Mouse (Mus musculus): ENCODE results near the gene Kcnj10. TPM values are rescaled to one million over a fixed set of nuclear protein-coding genes. Genes with fewer than 3 reads are reported as not detected.

Gene Kcnj10
- polyA plus RNA-seq, 1 experiment from 2014 or later: not detected

GRCm38 (mm10) chr1:172337411-172338185, 3.4 kb upstream of the Kcnj10 start:
- H3K27me3 ChIP-seq (ENCODE audit: control insufficient read depth, insufficient read depth, low read length): peaks cover 68% of the 10 kb centered on the region
- no peak overlapping the region for H3K27ac ChIP-seq (replicated peaks in 1 of 2; ENCODE audit: control insufficient read depth in 1 of 2, insufficient read depth in 1 of 2, low read depth in 2 of 2, low read length in 2 of 2)
- no peak overlapping the region for H3K9ac ChIP-seq (ENCODE audit: low read length)
- no peak overlapping the region for H3K4me3 ChIP-seq (ENCODE audit: control insufficient read depth in 1 of 2, insufficient read depth in 1 of 2, low read depth in 1 of 2, low read length in 2 of 2)
- peaks cover 4 to 10% of the 10 kb centered on the region in 2 experiments; a peak in 2 of 4 replicates for H3K4me1 ChIP-seq (ENCODE audit: control insufficient read depth in 2 of 2, insufficient read depth in 2 of 2, low read length in 2 of 2)
- H3K4me2 ChIP-seq (ENCODE audit: low read length): no peak overlapping the region
- no peak for ATAC-seq (ENCODE audit: insufficient number of reproducible peaks, insufficient read depth, low FRiP score, low read depth)
- WGBS: 30% methylated on average over 2 of the region's 2 CpGs
- H3K9me3 ChIP-seq (ENCODE audit: control insufficient read depth, low read length): no peaks in the 10 kb centered on the region
- no peaks in the 10 kb centered on the region for H3K36me3 ChIP-seq (ENCODE audit: control insufficient read depth, insufficient read depth, low read length)

DNA sequence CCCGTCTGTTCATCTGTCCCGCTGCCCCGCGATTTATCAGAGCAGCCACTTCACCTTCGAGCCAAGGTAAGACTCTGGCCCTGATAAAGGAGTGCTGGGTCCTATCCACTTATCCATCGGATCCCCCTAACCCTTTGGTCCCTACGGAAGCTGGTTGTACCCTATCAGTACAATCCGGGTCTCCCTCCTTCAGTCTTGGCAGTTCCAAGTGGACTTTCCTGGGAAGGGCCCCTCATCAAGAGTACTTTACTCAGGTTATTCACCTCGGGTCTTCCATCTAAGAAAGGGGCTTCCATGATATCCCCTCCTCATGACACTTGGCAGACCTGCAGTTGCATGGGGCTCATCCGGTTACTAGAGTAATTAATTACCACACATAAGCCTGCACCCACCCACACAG, 376 bp downstream of the Kcnj10 start:
- peak overlapping the region; percentile 41 to 43; a peak in 2 of 4 replicates for H3K4me3 ChIP-seq (ENCODE audit: control insufficient read depth in 1 of 2, insufficient read depth in 1 of 2, low read depth in 1 of 2, low read length in 2 of 2)
- H3K9me3 ChIP-seq (ENCODE audit: control insufficient read depth, low read length): no peaks in the 10 kb centered on the region
- no peak; the same call in 1 of the 2 replicates for ATAC-seq (ENCODE audit: insufficient number of reproducible peaks, insufficient read depth, low FRiP score, low read depth)
- H3K27ac ChIP-seq (replicated peaks in 1 of 2; ENCODE audit: control insufficient read depth in 1 of 2, insufficient read depth in 1 of 2, low read depth in 2 of 2, low read length in 2 of 2): no peak overlapping the region
- peaks cover 65% of the 10 kb centered on the region for H3K27me3 ChIP-seq (ENCODE audit: control insufficient read depth, insufficient read depth, low read length)
- 7% methylated on average over 10 of the region's 10 CpGs for WGBS
- H3K36me3 ChIP-seq (ENCODE audit: control insufficient read depth, insufficient read depth, low read length): no peaks in the 10 kb centered on the region
- H3K4me1 ChIP-seq (ENCODE audit: control insufficient read depth in 2 of 2, insufficient read depth in 2 of 2, low read length in 2 of 2): peaks cover 4 to 10% of the 10 kb centered on the region in 2 experiments; a peak in 2 of 4 replicates
- H3K9ac ChIP-seq (ENCODE audit: low read length): peak overlapping the region; percentile 42; the same call in 1 of the 2 replicates
- H3K4me2 ChIP-seq (ENCODE audit: low read length): peak overlapping the region; percentile 68

GRCm38 (mm10) chr1:172342729-172343128, 1.7 kb downstream of the Kcnj10 start:
- Histone ChIP-seq H3K36me3 (ENCODE audit: control insufficient read depth, insufficient read depth, low read length) (no peaks in the 10 kb centered on the region), H3K4me3 (ENCODE audit: control insufficient read depth in 1 of 2, insufficient read depth in 1 of 2, low read depth in 1 of 2, low read length in 2 of 2) (no peak overlapping the region), H3K4me1 (ENCODE audit: control insufficient read depth in 2 of 2, insufficient read depth in 2 of 2, low read length in 2 of 2) (peaks cover 4 to 10% of the 10 kb centered on the region in 2 experiments; a peak in 2 of 4 replicates), H3K27ac (replicated peaks in 1 of 2; ENCODE audit: control insufficient read depth in 1 of 2, insufficient read depth in 1 of 2, low read depth in 2 of 2, low read length in 2 of 2) (no peak overlapping the region), H3K27me3 (ENCODE audit: control insufficient read depth, insufficient read depth, low read length) (peaks cover 61% of the 10 kb centered on the region), H3K4me2 (ENCODE audit: low read length) (no peak overlapping the region), H3K9ac (ENCODE audit: low read length) (no peak overlapping the region), H3K9me3 (ENCODE audit: control insufficient read depth, low read length) (no peaks in the 10 kb centered on the region)
- ATAC-seq (ENCODE audit: insufficient number of reproducible peaks, insufficient read depth, low FRiP score, low read depth): no peak
- 92% methylated on average over 3 of the region's 3 CpGs for whole genome bisulfite sequencing

DNA sequence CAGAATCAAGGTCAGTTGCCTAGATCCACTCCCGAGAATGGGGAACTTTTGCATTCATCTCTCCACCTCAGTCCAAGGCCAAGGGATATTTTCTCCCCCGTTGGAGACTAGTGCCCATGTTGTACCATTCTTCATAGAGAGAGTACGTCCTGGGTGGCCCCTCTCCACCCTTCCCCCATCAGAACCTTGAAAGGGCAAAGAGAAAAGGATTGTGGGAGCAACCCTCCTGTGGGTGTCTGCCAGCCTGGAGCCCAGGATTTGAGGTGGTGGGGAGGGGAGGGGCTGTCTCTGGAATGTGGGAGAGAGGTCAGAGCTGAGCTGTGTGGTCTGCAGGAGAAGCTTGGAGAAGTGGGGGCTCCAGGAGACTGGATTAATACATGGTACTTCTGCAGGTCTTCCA, 2.9 kb downstream of the Kcnj10 start:
- H3K9ac ChIP-seq (ENCODE audit: low read length): no peak overlapping the region
- no peak overlapping the region for H3K4me2 ChIP-seq (ENCODE audit: low read length)
- no peak overlapping the region for H3K27ac ChIP-seq (replicated peaks in 1 of 2; ENCODE audit: control insufficient read depth in 1 of 2, insufficient read depth in 1 of 2, low read depth in 2 of 2, low read length in 2 of 2)
- ATAC-seq (ENCODE audit: insufficient number of reproducible peaks, insufficient read depth, low FRiP score, low read depth): no peak
- H3K4me3 ChIP-seq (ENCODE audit: control insufficient read depth in 1 of 2, insufficient read depth in 1 of 2, low read depth in 1 of 2, low read length in 2 of 2): no peak overlapping the region
- H3K36me3 ChIP-seq (ENCODE audit: control insufficient read depth, insufficient read depth, low read length): no peaks in the 10 kb centered on the region
- H3K27me3 ChIP-seq (ENCODE audit: control insufficient read depth, insufficient read depth, low read length): peaks cover 60% of the 10 kb centered on the region
- H3K4me1 ChIP-seq (ENCODE audit: control insufficient read depth in 2 of 2, insufficient read depth in 2 of 2, low read length in 2 of 2): peaks cover 4 to 10% of the 10 kb centered on the region in 2 experiments; a peak in 2 of 4 replicates
- H3K9me3 ChIP-seq (ENCODE audit: control insufficient read depth, low read length): no peaks in the 10 kb centered on the region
- WGBS: 49% methylated on average over 3 of the region's 3 CpGs

- no peak overlapping the region for H3K9ac ChIP-seq (ENCODE audit: low read length)
- no peaks in the 10 kb centered on the region for H3K36me3 ChIP-seq (ENCODE audit: control insufficient read depth, insufficient read depth, low read length)
- ATAC-seq (ENCODE audit: insufficient number of reproducible peaks, insufficient read depth, low FRiP score, low read depth): no peak
- H3K27me3 ChIP-seq (ENCODE audit: control insufficient read depth, insufficient read depth, low read length): peaks cover 53% of the 10 kb centered on the region
- H3K4me3 ChIP-seq (ENCODE audit: control insufficient read depth in 1 of 2, insufficient read depth in 1 of 2, low read depth in 1 of 2, low read length in 2 of 2): no peak overlapping the region
- 78% methylated on average over 7 of the region's 7 CpGs for WGBS
- H3K4me2 ChIP-seq (ENCODE audit: low read length): no peak overlapping the region
- H3K9me3 ChIP-seq (ENCODE audit: control insufficient read depth, low read length): no peaks in the 10 kb centered on the region
- H3K4me1 ChIP-seq (ENCODE audit: control insufficient read depth in 2 of 2, insufficient read depth in 2 of 2, low read length in 2 of 2): peaks cover 4 to 10% of the 10 kb centered on the region in 2 experiments; a peak in 2 of 4 replicates
- H3K27ac ChIP-seq (replicated peaks in 1 of 2; ENCODE audit: control insufficient read depth in 1 of 2, insufficient read depth in 1 of 2, low read depth in 2 of 2, low read length in 2 of 2): no peak overlapping the region
Measured at GRCm38 (mm10) chr1:172344820-172345219, 3.8 kb downstream of the Kcnj10 start.

DNA sequence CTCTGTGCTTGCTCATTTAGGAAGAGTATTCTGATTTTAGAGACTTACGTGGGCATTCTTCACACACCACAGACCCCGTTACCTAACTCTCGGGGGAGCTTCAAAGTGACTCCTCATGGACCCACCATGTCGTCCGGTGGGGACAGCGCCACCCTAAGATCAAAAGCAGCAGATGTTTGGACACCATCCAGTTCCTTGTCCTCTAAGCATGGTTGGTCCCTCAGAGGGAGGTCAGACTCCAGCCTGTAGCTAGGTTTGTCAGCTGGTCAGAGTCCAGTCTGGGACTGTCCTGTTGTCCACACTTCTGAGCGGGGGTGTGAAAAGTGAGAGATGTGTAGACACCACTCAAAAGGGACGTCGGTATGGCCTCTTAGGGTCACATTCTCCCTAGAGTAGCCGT, 5.7 kb downstream of the Kcnj10 start:
- H3K27me3 ChIP-seq (ENCODE audit: control insufficient read depth, insufficient read depth, low read length): peaks cover 47% of the 10 kb centered on the region
- WGBS: 72% methylated on average over 10 of the region's 10 CpGs

DNA sequence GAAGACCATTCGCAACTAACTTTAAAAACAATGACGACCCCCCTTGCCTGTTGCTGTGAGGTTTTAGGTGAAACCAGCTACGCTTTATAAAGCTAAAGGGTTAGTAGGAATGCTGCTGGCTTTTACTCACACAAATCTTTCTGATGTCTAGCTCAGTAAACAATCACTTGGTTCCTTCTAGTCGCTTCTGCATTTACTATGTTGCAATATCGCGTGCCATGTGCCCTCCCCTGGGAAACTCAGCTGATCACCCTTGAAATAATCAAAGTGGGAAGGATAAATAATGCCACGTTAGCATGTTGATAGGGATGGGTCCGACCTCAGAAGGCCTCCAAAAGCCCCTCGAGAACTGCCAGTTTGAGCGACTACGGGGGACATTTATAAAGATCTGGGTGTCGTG, 6.4 kb downstream of the Kcnj10 start:
- Histone ChIP-seq H3K4me2 (ENCODE audit: low read length) (no peak overlapping the region), H3K4me3 (ENCODE audit: control insufficient read depth in 1 of 2, insufficient read depth in 1 of 2, low read depth in 1 of 2, low read length in 2 of 2) (no peak overlapping the region), H3K4me1 (ENCODE audit: control insufficient read depth in 2 of 2, insufficient read depth in 2 of 2, low read length in 2 of 2) (peaks cover 8 to 10% of the 10 kb centered on the region in 2 experiments; a peak in 3 of 4 replicates), H3K9me3 (ENCODE audit: control insufficient read depth, low read length) (no peaks in the 10 kb centered on the region), H3K27ac (replicated peaks in 1 of 2; ENCODE audit: control insufficient read depth in 1 of 2, insufficient read depth in 1 of 2, low read depth in 2 of 2, low read length in 2 of 2) (no peak overlapping the region), H3K9ac (ENCODE audit: low read length) (no peak overlapping the region), H3K36me3 (ENCODE audit: control insufficient read depth, insufficient read depth, low read length) (no peaks in the 10 kb centered on the region), H3K27me3 (ENCODE audit: control insufficient read depth, insufficient read depth, low read length) (peaks cover 46% of the 10 kb centered on the region)
- 84% methylated on average over 12 of the region's 12 CpGs for WGBS
- ATAC-seq (ENCODE audit: insufficient number of reproducible peaks, insufficient read depth, low FRiP score, low read depth): no peak

More for the DNA sequence above, 5.7 kb downstream of the Kcnj10 start:
- ATAC-seq (ENCODE audit: insufficient number of reproducible peaks, insufficient read depth, low FRiP score, low read depth): no peak
- Histone ChIP-seq H3K4me1 (ENCODE audit: control insufficient read depth in 2 of 2, insufficient read depth in 2 of 2, low read length in 2 of 2) (peaks cover 8 to 10% of the 10 kb centered on the region in 2 experiments; a peak in 3 of 4 replicates), H3K36me3 (ENCODE audit: control insufficient read depth, insufficient read depth, low read length) (no peaks in the 10 kb centered on the region), H3K9ac (ENCODE audit: low read length) (no peak overlapping the region), H3K27ac (replicated peaks in 1 of 2; ENCODE audit: control insufficient read depth in 1 of 2, insufficient read depth in 1 of 2, low read depth in 2 of 2, low read length in 2 of 2) (no peak overlapping the region), H3K4me2 (ENCODE audit: low read length) (no peak overlapping the region), H3K4me3 (ENCODE audit: control insufficient read depth in 1 of 2, insufficient read depth in 1 of 2, low read depth in 1 of 2, low read length in 2 of 2) (no peak overlapping the region), H3K9me3 (ENCODE audit: control insufficient read depth, low read length) (no peaks in the 10 kb centered on the region)
